Mouse (Mus musculus): Measurements from ENCODE around the gene Gm4133.
"Not testable (repeated sequence)": the region's sequence is repeated elsewhere in the genome, so short reads cannot be mapped to it uniquely, and the experiment has no call there.

The Gm4133 gene

DNA sequence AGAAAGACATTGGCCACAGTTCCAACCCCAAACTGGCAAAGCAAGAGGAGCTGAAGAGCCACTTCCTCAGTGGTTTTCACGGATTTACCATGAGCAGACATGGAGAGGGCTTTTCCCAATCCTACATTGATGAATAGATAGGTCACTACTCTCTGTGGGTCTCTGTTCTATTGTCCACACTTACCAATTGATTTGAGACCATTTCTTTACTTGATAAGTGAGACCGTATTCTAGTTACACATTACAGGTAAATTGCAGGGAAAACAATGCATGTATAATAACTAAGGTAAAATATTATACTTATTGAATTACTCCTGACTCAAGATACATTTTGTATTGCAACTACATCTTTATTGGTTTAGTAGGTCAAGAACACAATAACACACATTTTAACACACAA is at the start of gene Gm4133:
Gene Gm4133 (minus strand): TSS at position 101 of the 400 bp plus-strand sequence.
- not testable (repeated sequence) for DNase-seq

DNA sequence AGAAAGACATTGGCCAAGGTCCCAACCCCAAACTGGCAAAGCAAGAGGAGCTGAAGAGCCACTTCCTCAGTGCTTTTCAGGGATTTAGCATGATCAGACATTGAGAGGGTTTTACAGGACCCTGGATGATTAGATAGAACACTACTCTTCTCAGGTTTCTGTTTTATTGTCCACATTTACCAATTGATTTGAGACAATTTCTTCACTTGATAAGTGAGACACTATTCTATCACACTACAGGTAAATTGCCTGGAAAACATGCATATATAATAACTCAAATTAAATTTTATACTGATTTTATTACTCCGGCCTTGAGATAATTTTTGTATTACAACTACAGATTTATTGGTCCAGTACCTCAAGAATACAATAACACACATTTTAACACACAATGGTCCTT is 41.4 kb upstream of the Gm4133 start, which contains the start of gene Gm5728:
Gene Gm5728 (minus strand): TSS at position 101 of the 400 bp plus-strand sequence.
- not testable (repeated sequence) for DNase-seq

All from right cerebral cortex, postnatal 4 days (tissue).